Mouse (Mus musculus): ENCODE results near the gene Pmvk. TPM values are rescaled to one million over a fixed set of nuclear protein-coding genes. Genes with fewer than 3 reads are reported as not detected.
"Not testable (repeated sequence)": the region's sequence is repeated elsewhere in the genome, so short reads cannot be mapped to it uniquely, and the experiment has no call there.

Pmvk gene
- polyA plus RNA-seq, 1 experiment from 2014 or later, result 53.8 TPM

DNA sequence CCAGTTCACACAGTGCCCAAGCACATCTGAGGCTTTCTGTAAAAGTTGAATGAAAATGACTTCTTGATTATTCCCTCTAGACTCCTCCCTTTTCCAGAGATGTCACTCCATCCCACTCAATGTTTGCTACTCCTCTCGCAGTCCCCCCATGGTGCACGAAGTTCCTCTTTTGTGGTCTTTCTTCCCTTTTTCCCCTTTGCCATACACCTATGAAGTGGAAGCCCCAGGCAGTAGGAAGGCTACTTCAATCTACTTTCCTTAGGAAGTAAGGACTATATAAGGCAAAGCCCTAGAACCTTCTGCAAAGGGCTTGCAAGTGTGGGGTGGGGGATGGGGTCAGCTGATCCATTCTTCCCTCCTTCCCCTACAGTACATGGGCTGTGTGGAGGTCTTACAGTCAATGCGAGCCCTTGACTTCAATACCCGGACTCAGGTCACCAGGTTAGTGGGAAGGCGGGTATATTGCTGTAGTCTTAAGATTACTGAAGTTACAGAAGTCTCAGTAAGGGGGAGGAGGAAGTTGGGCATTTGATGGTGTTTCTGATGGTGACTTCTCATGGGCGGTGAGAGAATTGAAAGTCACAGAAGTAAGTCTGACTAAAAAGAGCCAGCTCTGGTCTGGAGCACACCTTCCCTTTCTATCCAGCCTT is 31.7 kb upstream of the Pmvk start:
- peaks cover 41% of the 10 kb centered on the region for H3K36me3 ChIP-seq (ENCODE audit: control insufficient read depth, insufficient read depth, low read length)
- peak overlapping the region; percentile 70; the same call in 1 of the 2 replicates for H3K9ac ChIP-seq (ENCODE audit: low read depth, low read length)
- no peaks in the 10 kb centered on the region for H3K27me3 ChIP-seq (ENCODE audit: control insufficient read depth, insufficient read depth, low read length)
- no peaks in the 10 kb centered on the region for H3K9me3 ChIP-seq (ENCODE audit: control insufficient read depth, low read length)
- peak overlapping the region; percentile 88 for H3K4me2 ChIP-seq (replicated peaks; ENCODE audit: low read depth, low read length)
- H3K4me1 ChIP-seq (ENCODE audit: control insufficient read depth, insufficient read depth, low read length), result peaks cover 42% of the 10 kb centered on the region
- 63% methylated on average over 6 of the region's 6 CpGs for WGBS
- no peak for ATAC-seq (ENCODE audit: low FRiP score, low TSS enrichment)
- peak overlapping the region; percentile 91; the same call in 1 of the 2 replicates for H3K27ac ChIP-seq (ENCODE audit: low read depth, low read length)
- peak overlapping the region; percentile 57 for H3K4me3 ChIP-seq (ENCODE audit: low read length)

- peaks cover 46% of the 10 kb centered on the region for H3K36me3 ChIP-seq (ENCODE audit: control insufficient read depth, insufficient read depth, low read length)
- H3K27ac ChIP-seq (ENCODE audit: low read depth, low read length), result 0 out of 2 replicates have a peak overlapping the region, but pooled peaks have one; percentile 2
- no peak overlapping the region for H3K9ac ChIP-seq (ENCODE audit: low read depth, low read length)
- 0 out of 2 replicates have a peak overlapping the region, but pooled peaks have one; percentile 2 for H3K4me2 ChIP-seq (replicated peaks; ENCODE audit: low read depth, low read length)
- no peak overlapping the region for H3K4me3 ChIP-seq (ENCODE audit: low read length)
- H3K4me1 ChIP-seq (ENCODE audit: control insufficient read depth, insufficient read depth, low read length), result peaks cover 42% of the 10 kb centered on the region
- no peak for ATAC-seq (ENCODE audit: low FRiP score, low TSS enrichment)
- no peaks in the 10 kb centered on the region for H3K27me3 ChIP-seq (ENCODE audit: control insufficient read depth, insufficient read depth, low read length)
- 56% methylated on average over 5 of the region's 5 CpGs for WGBS
- H3K9me3 ChIP-seq (ENCODE audit: control insufficient read depth, low read length), result no peaks in the 10 kb centered on the region
Measured at GRCm38 (mm10) chr3:89424416-89425140, 29.8 kb upstream of the Pmvk start.

DNA sequence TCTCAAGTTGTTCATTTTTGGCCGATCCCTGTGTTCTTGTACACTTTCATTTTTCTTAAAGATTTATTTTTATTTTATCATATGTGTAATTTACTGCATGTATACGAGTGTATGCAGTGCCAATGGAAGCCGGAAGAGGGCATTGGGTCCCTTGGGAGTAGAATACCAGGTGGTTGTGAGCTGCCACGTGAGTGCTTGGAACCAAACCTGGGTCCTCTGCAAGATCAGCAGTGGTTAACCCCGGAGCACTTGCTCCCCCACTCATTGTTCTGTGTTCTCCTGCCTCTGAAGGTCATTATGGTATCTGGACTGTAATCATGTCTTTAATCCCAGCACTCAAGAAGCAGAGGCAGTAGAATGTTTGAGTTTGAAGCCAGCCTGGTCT is 29.2 kb upstream of the Pmvk start:
- H3K9me3 ChIP-seq (ENCODE audit: control insufficient read depth, low read length), result no peaks in the 10 kb centered on the region
- 75% methylated on average over 5 of the region's 5 CpGs for WGBS
- peaks cover 37% of the 10 kb centered on the region for H3K4me1 ChIP-seq (ENCODE audit: control insufficient read depth, insufficient read depth, low read length)
- ATAC-seq (ENCODE audit: low FRiP score, low TSS enrichment), result no peak
- peaks cover 46% of the 10 kb centered on the region for H3K36me3 ChIP-seq (ENCODE audit: control insufficient read depth, insufficient read depth, low read length)
- no peak overlapping the region for H3K9ac ChIP-seq (ENCODE audit: low read depth, low read length)
- no peak overlapping the region for H3K27ac ChIP-seq (ENCODE audit: low read depth, low read length)
- H3K4me3 ChIP-seq (ENCODE audit: low read length), result no peak overlapping the region
- H3K4me2 ChIP-seq (replicated peaks; ENCODE audit: low read depth, low read length), result no peak overlapping the region
- no peaks in the 10 kb centered on the region for H3K27me3 ChIP-seq (ENCODE audit: control insufficient read depth, insufficient read depth, low read length)

DNA sequence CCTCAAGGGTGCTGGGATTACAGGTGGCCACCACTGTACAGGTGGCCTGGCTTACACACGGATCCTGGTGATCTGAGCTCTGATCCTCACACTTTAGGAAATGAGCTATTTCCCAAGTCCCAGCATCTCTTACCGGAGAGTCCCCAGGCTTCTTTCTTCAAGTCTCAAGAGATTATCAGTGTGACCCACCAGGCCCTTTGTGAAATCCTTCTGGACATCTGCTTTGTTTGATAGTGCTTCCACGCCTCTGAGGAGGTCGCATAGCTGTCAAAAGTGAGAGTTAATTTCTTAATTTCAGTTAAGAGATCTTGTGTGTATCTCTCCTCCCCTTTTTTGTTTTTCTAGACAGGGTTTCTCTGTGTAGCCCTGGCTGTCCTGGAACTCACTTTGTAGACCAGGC is 28.5 kb upstream of the Pmvk start:
- Histone ChIP-seq H3K4me3 (ENCODE audit: low read length) (no peak overlapping the region), H3K36me3 (ENCODE audit: control insufficient read depth, insufficient read depth, low read length) (peaks cover 46% of the 10 kb centered on the region), H3K27ac (ENCODE audit: low read depth, low read length) (no peak overlapping the region), H3K9me3 (ENCODE audit: control insufficient read depth, low read length) (no peaks in the 10 kb centered on the region), H3K4me2 (replicated peaks; ENCODE audit: low read depth, low read length) (no peak overlapping the region), H3K9ac (ENCODE audit: low read depth, low read length) (no peak overlapping the region), H3K27me3 (ENCODE audit: control insufficient read depth, insufficient read depth, low read length) (no peaks in the 10 kb centered on the region), H3K4me1 (ENCODE audit: control insufficient read depth, insufficient read depth, low read length) (peaks cover 33% of the 10 kb centered on the region)
- no peak for ATAC-seq (ENCODE audit: low FRiP score, low TSS enrichment)
- WGBS, result 88% methylated on average over 4 of the region's 4 CpGs

DNA sequence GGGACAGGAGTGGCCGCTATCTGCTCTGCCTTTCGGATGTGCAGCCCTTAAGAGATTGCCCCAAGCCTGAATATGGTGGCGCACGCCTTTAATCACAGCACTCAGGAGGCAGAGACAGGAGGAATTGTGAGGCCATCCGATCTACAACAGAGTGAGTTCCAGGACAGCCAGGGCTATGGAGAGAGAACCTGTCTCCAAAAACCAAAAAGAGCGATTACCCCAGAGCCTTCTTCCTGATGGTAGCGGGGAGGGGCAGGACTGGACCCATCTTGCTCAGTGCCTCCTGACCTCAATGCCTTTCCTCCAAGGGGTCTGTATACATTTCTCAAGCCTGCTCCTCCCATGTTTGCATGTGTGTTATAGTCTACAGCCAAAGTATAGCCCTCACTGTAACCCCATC is 25.3 kb upstream of the Pmvk start:
- not testable (repeated sequence) for H3K9me3 ChIP-seq (ENCODE audit: control insufficient read depth, low read length); H3K27me3 ChIP-seq (ENCODE audit: control insufficient read depth, insufficient read depth, low read length); H3K4me3 ChIP-seq (ENCODE audit: low read length); H3K4me2 ChIP-seq (replicated peaks; ENCODE audit: low read depth, low read length); ATAC-seq (ENCODE audit: low FRiP score, low TSS enrichment); H3K9ac ChIP-seq (ENCODE audit: low read depth, low read length); H3K27ac ChIP-seq (ENCODE audit: low read depth, low read length)
- H3K36me3 ChIP-seq (ENCODE audit: control insufficient read depth, insufficient read depth, low read length), result peaks cover 60% of the 10 kb centered on the region
- peaks cover 15% of the 10 kb centered on the region for H3K4me1 ChIP-seq (ENCODE audit: control insufficient read depth, insufficient read depth, low read length)
- 94% methylated on average over 6 of the region's 7 CpGs for WGBS

GRCm38 (mm10) chr3:89430171-89431159 is 23.9 kb upstream of the Pmvk start, which contains the start of gene Pygo2:
TSS of gene Pygo2 (plus strand) at chr3:89430214.
- H3K27me3 ChIP-seq (ENCODE audit: control insufficient read depth, insufficient read depth, low read length), result no peaks in the 10 kb centered on the region
- ATAC-seq (ENCODE audit: low FRiP score, low TSS enrichment), result peak; percentile 97
- H3K4me3 ChIP-seq (ENCODE audit: low read length), result peak within 1 kb of the TSS; percentile 72
- H3K9ac ChIP-seq (ENCODE audit: low read depth, low read length), result peak within 1 kb of the TSS; percentile 71
- H3K4me2 ChIP-seq (replicated peaks; ENCODE audit: low read depth, low read length), result peak within 1 kb of the TSS; percentile 48
- peak within 1 kb of the TSS; percentile 89 for H3K27ac ChIP-seq (ENCODE audit: low read depth, low read length)
- peaks cover 53% of the 10 kb centered on the region for H3K36me3 ChIP-seq (ENCODE audit: control insufficient read depth, insufficient read depth, low read length)
- WGBS, result 2% methylated on average over 67 of the region's 68 CpGs
- H3K4me1 ChIP-seq (ENCODE audit: control insufficient read depth, insufficient read depth, low read length), result peaks cover 9% of the 10 kb centered on the region
- H3K9me3 ChIP-seq (ENCODE audit: control insufficient read depth, low read length), result no peaks in the 10 kb centered on the region

- H3K4me2 ChIP-seq (replicated peaks; ENCODE audit: low read depth, low read length), result no peak overlapping the region
- H3K9me3 ChIP-seq (ENCODE audit: control insufficient read depth, low read length), result no peaks in the 10 kb centered on the region
- H3K4me3 ChIP-seq (ENCODE audit: low read length), result no peak overlapping the region
- H3K9ac ChIP-seq (ENCODE audit: low read depth, low read length), result no peak overlapping the region
- H3K4me1 ChIP-seq (ENCODE audit: control insufficient read depth, insufficient read depth, low read length), result peaks cover 16% of the 10 kb centered on the region
- H3K27ac ChIP-seq (ENCODE audit: low read depth, low read length), result no peak overlapping the region
- H3K36me3 ChIP-seq (ENCODE audit: control insufficient read depth, insufficient read depth, low read length), result peaks cover 33% of the 10 kb centered on the region
- H3K27me3 ChIP-seq (ENCODE audit: control insufficient read depth, insufficient read depth, low read length), result no peaks in the 10 kb centered on the region
- no peak for ATAC-seq (ENCODE audit: low FRiP score, low TSS enrichment)
- 92% methylated on average over 8 of the region's 8 CpGs for WGBS
Measured at GRCm38 (mm10) chr3:89432606-89433005, 21.7 kb upstream of the Pmvk start.

DNA sequence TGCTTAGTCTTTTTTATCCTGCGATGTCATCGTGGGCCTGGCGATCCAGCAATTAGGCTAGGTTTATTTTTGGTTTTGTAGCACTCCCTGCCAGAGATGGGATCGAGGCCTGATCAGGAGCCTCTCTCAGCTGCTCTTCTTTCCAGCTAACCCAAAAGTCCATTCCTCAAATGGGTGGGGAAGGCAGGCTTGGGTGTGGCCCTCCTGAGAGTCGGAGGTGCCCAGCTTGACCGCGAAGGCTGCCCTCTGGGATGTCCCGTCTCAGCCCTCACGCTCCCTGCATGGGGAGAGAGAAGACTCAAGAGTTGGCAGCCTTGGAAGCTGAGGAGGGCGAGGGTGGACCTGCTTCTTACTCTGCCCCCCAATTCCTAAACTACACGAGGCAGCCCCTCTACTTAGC is 19.8 kb upstream of the Pmvk start:
- peaks cover 16% of the 10 kb centered on the region for H3K4me1 ChIP-seq (ENCODE audit: control insufficient read depth, insufficient read depth, low read length)
- peaks cover 27% of the 10 kb centered on the region for H3K36me3 ChIP-seq (ENCODE audit: control insufficient read depth, insufficient read depth, low read length)
- H3K9me3 ChIP-seq (ENCODE audit: control insufficient read depth, low read length), result no peaks in the 10 kb centered on the region
- H3K9ac ChIP-seq (ENCODE audit: low read depth, low read length), result no peak overlapping the region
- whole genome bisulfite sequencing, result 87% methylated on average over 11 of the region's 11 CpGs
- no peaks in the 10 kb centered on the region for H3K27me3 ChIP-seq (ENCODE audit: control insufficient read depth, insufficient read depth, low read length)
- no peak overlapping the region for H3K4me2 ChIP-seq (replicated peaks; ENCODE audit: low read depth, low read length)
- H3K27ac ChIP-seq (ENCODE audit: low read depth, low read length), result no peak overlapping the region
- no peak overlapping the region for H3K4me3 ChIP-seq (ENCODE audit: low read length)
- no peak for ATAC-seq (ENCODE audit: low FRiP score, low TSS enrichment)

Data from kidney, embryonic 14.5 days (tissue).